Mouse (Mus musculus) neural tube, embryonic 10.5 days (tissue): ENCODE measurements around the gene Slc2a3.
"Not testable (repeated sequence)": the region's sequence is repeated elsewhere in the genome, so short reads cannot be mapped to it uniquely, and the experiment has no call there.

Source experiments
- DNase-seq: peaks from one replicate; pipeline ENCODE4 v3.0.0-alpha.2; 2017; ENCODE audit warnings: low spot score; ENCODE audit errors: extremely low spot score

The Slc2a3 gene

DNA sequence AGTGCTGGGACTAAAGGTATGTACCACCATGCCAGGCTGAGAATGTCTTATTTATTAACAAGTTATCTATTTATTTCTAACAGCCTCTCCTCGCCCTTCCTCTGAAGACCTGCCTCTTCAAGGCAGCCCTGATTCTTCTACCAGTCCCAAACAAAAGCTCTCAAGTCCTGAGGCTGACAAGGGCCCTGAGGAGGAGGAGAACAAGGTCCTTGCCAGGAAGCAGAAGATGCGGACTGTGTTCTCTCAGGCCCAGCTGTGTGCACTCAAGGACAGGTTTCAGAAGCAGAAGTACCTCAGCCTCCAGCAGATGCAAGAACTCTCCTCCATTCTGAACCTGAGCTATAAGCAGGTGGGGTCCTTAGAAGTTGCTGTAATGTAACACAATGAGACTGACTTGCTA lies 90.0 kb downstream of the Slc2a3 start:
- DNase-seq = no peak

DNA sequence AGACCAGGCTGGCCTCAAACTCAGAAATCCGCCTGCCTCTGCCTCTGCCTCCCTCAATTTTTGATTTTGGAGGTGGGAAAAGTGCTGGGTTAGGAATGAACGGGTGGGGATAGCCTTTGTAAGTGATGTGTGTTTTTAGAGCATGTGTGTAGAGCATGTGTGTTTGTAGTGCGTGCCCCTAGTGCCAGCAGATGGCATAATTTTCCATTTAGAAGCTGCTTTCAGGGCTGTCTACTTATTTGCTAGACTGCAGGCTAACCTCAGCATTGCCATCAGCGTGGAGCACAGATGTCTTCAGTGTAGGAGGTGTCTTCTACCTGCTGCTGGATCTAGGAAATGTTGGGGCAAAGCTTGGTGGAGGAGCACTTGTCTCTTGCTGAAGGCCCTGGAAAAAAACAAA lies 92.6 kb downstream of the Slc2a3 start:
- no peak for DNase-seq

DNA sequence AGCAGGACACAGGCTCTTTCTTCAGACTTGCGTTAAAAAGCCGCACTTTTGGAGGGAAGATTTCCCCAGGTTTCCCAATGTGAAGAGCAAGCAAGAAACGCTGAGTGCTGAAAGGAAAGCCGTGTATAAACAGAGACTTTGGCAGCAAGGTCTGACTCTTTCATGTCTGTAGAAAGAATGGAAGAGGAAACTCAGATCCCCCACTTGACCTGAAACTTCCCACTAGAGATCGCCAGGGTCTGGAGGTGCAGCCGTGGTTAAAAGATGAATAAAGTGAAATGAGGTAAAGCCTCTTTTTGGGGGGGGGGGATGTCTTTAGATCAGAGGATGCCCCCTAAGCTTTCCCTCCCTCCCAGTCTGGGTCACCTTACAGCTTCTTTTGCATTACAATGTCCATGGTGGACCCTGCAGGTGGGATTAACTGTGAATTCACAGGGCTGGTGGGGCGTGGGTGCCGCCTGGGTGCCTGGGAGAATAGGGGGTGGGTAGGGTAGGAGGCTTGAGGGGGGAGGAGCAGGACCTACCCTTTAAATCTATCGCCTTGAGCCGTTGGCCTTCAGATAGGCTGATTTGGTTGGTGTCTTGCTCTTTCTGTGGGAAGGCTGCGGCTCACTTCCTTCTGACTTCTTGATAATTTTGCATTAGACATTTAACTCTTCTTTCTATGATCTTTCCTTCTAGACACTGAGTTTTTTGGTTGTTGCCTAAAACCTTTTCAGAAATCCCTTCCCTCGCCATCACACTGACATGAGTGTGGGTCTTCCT lies 94.2 kb downstream of the Slc2a3 start, which contains the start of gene Nanog:
Gene Nanog (plus strand): TSS at position 454 of the 765 bp plus-strand sequence.
- no peak for DNase-seq

DNA sequence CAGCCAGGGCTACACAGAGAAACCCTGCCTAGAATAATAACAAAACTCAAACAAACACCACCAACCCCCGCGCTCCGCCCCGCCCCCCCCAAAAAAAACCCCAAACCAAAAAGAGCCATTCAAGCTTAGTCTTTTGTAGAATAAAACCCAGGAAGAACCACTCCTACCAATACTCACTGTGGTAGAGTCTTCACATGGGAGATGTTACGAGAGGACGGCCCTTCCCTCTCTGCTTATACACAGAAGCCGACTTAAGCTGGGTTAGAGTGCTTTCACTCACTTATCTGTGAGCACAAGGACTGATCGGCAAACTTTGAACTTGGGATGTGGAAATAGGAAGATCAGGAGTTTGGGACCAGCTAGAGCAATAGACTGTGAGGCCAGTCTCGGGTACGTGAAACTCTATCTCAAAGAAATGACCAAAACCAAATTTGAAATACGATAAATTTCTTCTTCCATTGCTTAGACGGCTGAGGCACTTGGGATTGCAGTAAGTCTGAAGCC lies 95.1 kb downstream of the Slc2a3 start:
- no peak for DNase-seq

DNA sequence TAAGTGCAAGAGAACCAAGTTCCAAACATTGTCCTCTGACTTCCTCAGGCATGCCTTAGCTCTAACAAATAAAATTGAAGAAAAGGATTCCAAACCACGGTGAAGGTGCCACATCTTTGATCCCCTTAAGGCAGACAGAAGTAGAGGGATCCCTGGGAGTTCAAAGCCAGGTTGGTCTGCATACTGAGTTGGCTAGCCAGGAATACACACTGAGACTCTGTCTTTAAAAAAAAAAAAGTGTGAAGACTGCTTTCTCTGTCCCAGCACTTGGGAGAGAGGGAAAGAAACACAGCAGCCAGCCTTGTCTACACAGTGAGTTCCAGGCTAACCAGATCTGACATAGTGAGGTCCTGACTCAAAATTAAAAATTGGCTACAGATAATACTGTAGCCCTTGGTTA lies 97.7 kb downstream of the Slc2a3 start:
- DNase-seq = no peak

DNA sequence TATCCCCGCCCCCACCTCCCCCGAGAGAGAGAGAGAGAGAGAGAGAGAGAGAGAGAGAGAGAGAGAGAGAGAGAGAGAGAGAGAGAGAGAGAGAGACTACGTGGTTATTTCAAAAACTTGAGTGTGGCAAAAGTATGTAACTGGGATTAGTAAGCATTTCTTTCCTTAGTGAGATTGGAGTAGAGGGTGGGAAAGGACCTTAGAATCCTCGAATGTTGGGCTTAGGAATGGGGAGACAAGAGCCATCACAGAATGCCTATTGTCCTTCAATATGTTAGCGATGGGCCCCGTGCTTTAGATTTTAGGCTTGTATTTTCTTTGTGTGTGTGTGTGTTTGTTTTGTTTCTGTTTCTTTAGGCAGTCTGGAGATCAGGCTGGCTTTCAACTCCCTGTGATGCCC lies 98.2 kb downstream of the Slc2a3 start:
- no peak for DNase-seq

DNA sequence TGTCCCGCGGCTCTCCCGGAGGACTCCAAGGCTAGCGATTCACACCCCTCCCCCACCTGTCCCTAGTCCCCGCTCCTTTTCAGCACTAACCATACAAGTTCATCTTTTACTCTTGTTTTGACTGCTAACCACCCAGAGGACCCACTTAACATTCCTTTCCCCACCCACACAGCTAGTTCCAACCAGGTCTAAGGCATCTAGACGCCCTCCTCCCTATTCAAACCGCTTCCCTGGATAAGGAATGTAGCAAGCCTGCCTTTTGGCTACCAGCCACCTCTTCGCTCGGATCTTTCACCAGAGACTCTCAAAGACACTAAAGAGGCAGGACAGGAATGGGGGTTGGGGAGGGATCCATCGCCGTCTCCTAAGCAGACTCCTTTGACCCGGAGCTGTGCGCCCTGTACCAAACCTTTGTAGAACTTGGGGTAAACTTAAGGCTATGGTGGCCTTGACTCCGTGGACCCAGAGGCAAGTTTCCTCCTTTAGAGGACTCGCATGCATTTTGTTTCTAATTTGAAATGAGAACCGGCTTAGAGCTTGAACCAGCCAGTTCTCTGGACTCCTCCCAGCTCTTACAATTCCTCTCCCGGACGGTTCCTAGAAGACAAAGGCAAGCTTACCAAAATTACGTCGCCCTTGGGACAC lies 98.8 kb downstream of the Slc2a3 start:
- peak; percentile 30 for DNase-seq

DNA sequence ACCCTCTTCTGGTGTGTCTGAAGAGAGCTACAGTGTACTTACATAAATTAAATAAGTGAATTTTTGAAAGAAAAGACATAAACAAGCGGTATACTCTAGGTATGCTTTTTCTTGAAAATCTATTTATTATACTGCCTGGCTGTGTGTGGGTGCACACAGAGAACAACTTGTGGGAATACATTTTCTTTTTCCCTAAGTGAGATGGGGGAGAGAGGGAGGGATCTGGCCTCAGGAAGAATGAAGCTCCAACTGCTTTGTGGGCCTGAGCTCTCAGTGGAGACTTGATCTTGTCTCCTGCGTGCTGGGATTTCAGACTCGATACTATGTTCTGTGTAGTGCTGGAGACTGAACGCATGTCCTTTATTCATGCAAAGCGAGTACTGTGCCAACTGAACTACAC lies 99.6 kb downstream of the Slc2a3 start:
- DNase-seq = no peak

DNA sequence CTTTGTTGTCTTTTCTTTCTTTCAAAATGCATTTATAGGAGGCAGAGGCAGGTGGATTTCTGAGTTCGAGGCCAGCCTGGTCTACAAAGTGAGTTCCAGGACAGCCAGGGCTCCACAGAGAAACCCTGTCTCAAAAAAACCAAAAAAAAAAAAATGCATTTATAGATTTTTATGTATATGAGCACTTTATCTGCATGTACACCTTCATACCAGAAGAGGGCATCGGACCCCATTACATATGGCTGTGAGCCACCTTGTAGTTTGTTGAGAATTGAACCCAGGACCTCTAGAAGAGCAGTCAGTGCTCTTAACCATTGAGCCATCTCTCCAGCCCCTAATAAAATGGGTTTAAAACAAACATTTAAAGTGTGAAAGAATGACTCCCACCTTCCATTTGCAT lies 101.8 kb downstream of the Slc2a3 start:
- DNase-seq = not testable (repeated sequence)

DNA sequence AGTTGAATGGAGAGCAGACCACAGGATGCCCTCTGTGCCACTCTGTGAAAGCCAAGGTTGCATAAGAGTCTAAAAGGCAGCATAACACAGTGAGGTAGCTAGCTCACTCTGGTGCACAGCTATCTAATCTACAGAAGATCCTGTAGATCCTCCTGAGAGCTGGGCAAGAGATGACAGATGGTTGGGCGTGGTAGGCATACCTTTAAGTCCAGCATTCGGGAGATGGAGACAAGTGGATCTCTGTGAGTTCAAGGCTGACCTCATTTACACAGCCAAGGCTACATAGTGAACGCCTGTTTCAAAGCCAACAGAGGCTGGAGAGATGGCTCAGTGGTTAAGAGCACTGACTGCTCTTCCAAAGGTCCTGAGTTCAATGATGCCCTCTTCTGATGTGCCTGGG lies 106.0 kb downstream of the Slc2a3 start:
- no peak for DNase-seq

DNA sequence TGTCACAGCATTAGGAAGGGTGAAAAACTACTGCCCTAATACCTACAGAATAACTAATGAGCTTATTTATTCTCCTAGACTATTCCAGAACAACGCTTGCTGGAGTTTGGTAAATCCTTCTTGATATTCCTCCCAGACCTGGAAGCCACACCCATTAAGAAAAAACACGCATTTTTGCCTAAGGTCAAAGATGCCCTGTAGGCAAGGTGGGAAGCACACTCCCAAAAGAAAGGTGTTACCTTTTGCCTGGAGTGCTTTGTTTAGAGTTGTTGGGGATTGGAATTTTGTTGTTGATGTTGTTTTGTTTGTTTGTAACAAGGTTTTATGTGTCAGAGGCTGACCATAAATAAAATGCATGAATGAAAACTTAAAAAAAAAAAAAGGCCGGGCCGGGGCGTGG lies 111.4 kb downstream of the Slc2a3 start:
- no peak for DNase-seq

DNA sequence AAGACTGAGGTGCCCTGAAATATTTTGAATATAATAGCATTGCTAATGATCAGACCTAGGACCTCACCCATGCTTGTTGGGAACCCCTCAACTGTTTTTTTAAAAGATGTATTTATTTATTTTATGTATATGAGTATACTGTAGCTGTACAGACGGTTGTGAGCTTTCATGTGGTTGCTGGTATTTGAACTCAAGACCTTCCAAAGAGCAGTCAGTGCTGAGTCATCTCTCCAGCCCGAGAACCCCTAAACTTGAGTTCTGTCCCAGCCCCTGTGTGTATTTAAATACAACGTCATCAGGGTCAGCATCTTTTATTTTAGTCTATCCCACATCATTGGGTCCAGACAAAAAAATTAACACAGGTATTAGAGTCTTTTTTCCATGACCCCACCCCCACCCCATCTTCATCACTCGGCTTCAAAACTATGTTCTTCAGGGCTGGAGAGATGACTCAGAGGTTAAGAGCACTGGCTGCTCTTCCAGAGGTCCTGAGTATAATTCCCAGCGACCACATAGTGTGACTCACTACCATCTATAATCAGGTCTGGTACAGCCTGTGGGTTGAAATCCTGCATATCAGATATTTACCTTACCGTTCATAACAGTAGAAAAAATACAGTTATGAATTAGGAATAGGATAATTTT lies 111.9 kb downstream of the Slc2a3 start:
- DNase-seq = no peak

DNA sequence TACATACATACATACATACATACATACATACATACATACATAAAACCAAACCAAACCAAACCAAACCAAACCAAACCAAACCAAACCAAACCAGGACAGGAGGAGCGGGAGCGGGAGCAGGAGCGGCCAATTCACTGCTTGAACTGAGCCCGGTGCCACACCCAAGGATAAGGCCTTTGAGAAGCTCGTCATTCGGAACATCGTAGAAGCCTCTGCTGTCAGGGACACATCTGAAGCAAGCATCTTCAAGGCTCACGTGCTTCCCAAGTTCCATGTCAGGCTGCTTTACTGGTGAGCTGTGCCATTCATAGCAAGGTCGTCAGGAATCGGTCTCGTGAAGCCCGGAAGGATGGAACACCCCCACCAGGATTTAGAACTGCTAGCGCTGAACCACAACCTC lies 114.7 kb downstream of the Slc2a3 start:
- DNase-seq = no peak

DNA sequence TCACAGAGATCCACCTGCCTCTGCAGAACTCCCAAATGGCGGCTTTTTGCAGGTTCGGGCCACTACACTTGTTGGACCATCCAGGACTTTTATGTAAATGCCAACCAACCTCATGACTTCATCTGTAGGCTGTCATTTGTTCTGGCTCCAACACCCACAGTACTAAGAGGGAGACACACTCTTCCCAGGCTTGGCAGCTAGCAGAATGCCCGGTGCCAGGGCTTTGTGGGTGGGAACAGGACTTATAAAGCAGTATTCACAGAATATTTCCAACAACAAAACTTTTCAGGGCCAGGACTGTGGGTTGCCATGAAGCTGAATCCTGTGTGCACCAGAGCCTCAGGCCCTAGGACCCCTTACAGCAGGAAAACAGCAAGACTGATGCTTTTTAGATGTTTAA lies 118.8 kb downstream of the Slc2a3 start:
- DNase-seq = no peak
